Mouse (Mus musculus): ENCODE data around the gene Zcchc2. TPM values are rescaled to one million over a fixed set of nuclear protein-coding genes. Genes with fewer than 3 reads are reported as not detected.
A peak's percentile ranks its signal among the peaks of the same experiment; 100 is the strongest.

Zcchc2 gene
- total and polyA plus RNA-seq, 3 experiments, result 10.3 to 25.0 (median 19.1) TPM

DNA sequence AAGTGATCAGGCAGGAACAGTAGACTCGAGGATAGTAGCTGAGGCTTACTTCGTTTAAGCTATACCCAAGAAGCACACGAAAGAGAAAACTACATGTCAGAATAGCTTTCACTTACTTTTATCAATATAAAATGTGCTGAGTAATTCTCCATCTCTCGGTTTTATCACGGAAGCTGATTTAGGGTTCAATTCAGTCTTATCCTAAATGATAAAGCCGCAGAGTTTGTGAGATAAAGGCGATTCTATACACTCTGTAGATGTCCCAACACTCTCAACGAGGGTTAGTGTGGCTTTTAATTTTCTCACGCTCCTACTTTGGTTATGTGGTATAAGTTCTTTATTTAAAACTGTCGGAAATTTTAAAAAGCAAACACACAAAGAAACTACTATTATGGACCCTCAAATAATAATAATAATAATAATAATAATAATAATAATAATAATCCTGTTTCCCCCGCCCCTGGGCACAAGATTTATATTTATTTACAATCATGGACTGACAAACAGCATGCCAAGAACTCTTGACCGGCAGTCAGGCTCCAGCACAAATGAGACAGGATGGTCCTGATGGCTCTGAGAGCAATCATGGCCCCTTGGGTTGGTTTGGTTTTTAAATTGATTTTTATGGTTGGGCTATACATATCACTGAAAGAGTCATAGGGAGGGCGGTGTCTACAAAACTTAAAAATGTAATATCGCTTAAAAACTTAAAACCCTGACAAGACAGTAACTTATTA, 1.1 kb upstream of the Zcchc2 start (continued):
- peak; percentile 25; the same call in 1 of the 2 replicates for TF ChIP-seq ZC3H11A (IDR thresholded peaks at IDR 0.05; ENCODE audit: low read depth, low read length)
- TF ChIP-seq CTCF (IDR thresholded peaks at IDR 0.05 in 2 of 3, conservative IDR thresholded peaks at IDR 0.05 in 1 of 3; ENCODE audit: control insufficient read depth in 1 of 3, insufficient read depth in 1 of 3, low read depth in 2 of 3, low read length in 3 of 3, poor library complexity in 1 of 3, severe bottlenecking in 1 of 3), result no peak
- peak; percentile 78 for TF ChIP-seq SIN3A (IDR thresholded peaks at IDR 0.05; ENCODE audit: low read length)
- peak; percentile 45 for TF ChIP-seq TCF12 (IDR thresholded peaks at IDR 0.05; ENCODE audit: low read depth, low read length)

- H3K27ac ChIP-seq (ENCODE audit: control insufficient read depth, low read depth, low read length), result peak overlapping the region; percentile 27
- peak; percentile 75 for DNase-seq (ENCODE audit: low read depth, low spot score)
- H3K4me3 ChIP-seq (ENCODE audit: control insufficient read depth in 1 of 2, insufficient read depth in 1 of 2, low read depth in 2 of 2, low read length in 2 of 2), result peak overlapping the region; percentile 64 to 80
- peak overlapping the region; percentile 73 for H3K9ac ChIP-seq (ENCODE audit: control insufficient read depth, low read depth, low read length, poor library complexity, severe bottlenecking)
- H3K36me3 ChIP-seq (ENCODE audit: control insufficient read depth in 1 of 2, insufficient read depth in 2 of 2, low read length in 2 of 2), result peaks cover 0 to 10% of the 10 kb centered on the region in 2 experiments; a peak in 2 of 4 replicates
- peaks cover 35% of the 10 kb centered on the region for H3K79me2 ChIP-seq (ENCODE audit: control insufficient read depth, insufficient read depth, low read length, poor library complexity)
- H3K4me1 ChIP-seq (ENCODE audit: control insufficient read depth in 1 of 2, insufficient read depth in 2 of 2, low read length in 2 of 2), result peaks cover 2 to 6% of the 10 kb centered on the region in 2 experiments
- TF ChIP-seq UBTF (IDR thresholded peaks at IDR 0.05; ENCODE audit: borderline replicate concordance, insufficient read depth, low read depth, low read length) (no peak), RCOR1 (IDR thresholded peaks at IDR 0.05; ENCODE audit: low read depth, low read length) (no peak), USF1 (IDR thresholded peaks at IDR 0.05; ENCODE audit: low read depth, low read length) (no peak), EP300 (IDR thresholded peaks at IDR 0.05; ENCODE audit: low read depth in 1 of 2, low read length in 2 of 2) (no peak), MAZ (IDR thresholded peaks at IDR 0.05; ENCODE audit: low read depth, low read length) (no peak), CTCF (IDR thresholded peaks at IDR 0.05 in 2 of 3, conservative IDR thresholded peaks at IDR 0.05 in 1 of 3; ENCODE audit: control insufficient read depth in 1 of 3, insufficient read depth in 1 of 3, low read depth in 2 of 3, low read length in 3 of 3, poor library complexity in 1 of 3, severe bottlenecking in 1 of 3) (no peak), ZMIZ1 (IDR thresholded peaks at IDR 0.05; ENCODE audit: low read depth, low read length) (no peak), TCF12 (IDR thresholded peaks at IDR 0.05; ENCODE audit: low read depth, low read length) (no peak), GABPA (IDR thresholded peaks at IDR 0.05; ENCODE audit: low read depth, low read length) (no peak), CHD1 (IDR thresholded peaks at IDR 0.05; ENCODE audit: low read depth, low read length) (no peak), SMC3 (IDR thresholded peaks at IDR 0.05; ENCODE audit: low read depth, low read length) (no peak), POLR2AphosphoS2 (IDR thresholded peaks at IDR 0.05; ENCODE audit: low read length) (no peak), ELF1 (IDR thresholded peaks at IDR 0.05; ENCODE audit: low read depth, low read length) (no peak), MYB (IDR thresholded peaks at IDR 0.05; ENCODE audit: low read depth, low read length) (no peak), ZC3H11A (IDR thresholded peaks at IDR 0.05; ENCODE audit: low read depth, low read length) (no peak), POLR2A (IDR thresholded peaks at IDR 0.05; ENCODE audit: control insufficient read depth in 1 of 2, insufficient read depth in 1 of 2, low read depth in 1 of 2, low read length in 2 of 2, poor library complexity in 1 of 2) (no peak)
- H3K9me3 ChIP-seq (replicated peaks; ENCODE audit: insufficient read depth, low read length), result no peaks in the 10 kb centered on the region
- H3K27me3 ChIP-seq (ENCODE audit: control insufficient read depth in 1 of 2, insufficient read depth in 2 of 2, low read length in 2 of 2), result no peaks in the 10 kb centered on the region
Observed at GRCm38 (mm10) chr1:105989640-105989984, 594 bp upstream of the Zcchc2 start.

All from MEL (cell line).